Mouse (Mus musculus) intestine, postnatal 0 days (tissue): ENCODE results near the gene Kl. TPM values are rescaled to one million over a fixed set of nuclear protein-coding genes. Genes with fewer than 3 reads are reported as not detected.

Experiments
- ATAC-seq: fragments of 200-750 bp; cut with Nextera tagmentation; 2 replicates; pipeline ENCODE4 v1.8.0; 2017; ENCODE audit warnings: mild to moderate bottlenecking, moderate TSS enrichment, moderate library complexity
- H3K27ac ChIP-seq: fragments of 300-500 bp; sonication (generic); 2 replicates; pipeline ENCODE4 v1.5.1; 2014; ENCODE audit warnings: mild to moderate bottlenecking, low read depth, low read length, moderate library complexity
- H3K27me3 ChIP-seq: fragments of 300-500 bp; sonication (generic); replicated peaks from 2 replicates; pipeline ENCODE4 v1.6.1; 2014; ENCODE audit warnings: low read length, mixed read lengths; ENCODE audit not compliant: control insufficient read depth, insufficient read depth
- H3K36me3 ChIP-seq: fragments of 300-500 bp; sonication (generic); 2 replicates; pipeline ENCODE4 v1.6.1; 2014; ENCODE audit warnings: mild to moderate bottlenecking, moderate library complexity; ENCODE audit not compliant: control insufficient read depth, insufficient read depth
- H3K4me1 ChIP-seq: fragments of 300-500 bp; sonication (generic); replicated peaks from 2 replicates; pipeline ENCODE4 v1.6.1; 2014; ENCODE audit warnings: antibody characterized with exemption, low read length, mixed read lengths; ENCODE audit not compliant: control insufficient read depth, insufficient read depth
- H3K4me2 ChIP-seq: fragments of 300-500 bp; sonication (generic); replicated peaks from 2 replicates; pipeline ENCODE4 v1.6.1; 2014; ENCODE audit warnings: low read depth, mild to moderate bottlenecking, moderate library complexity
- H3K4me3 ChIP-seq: fragments of 300-500 bp; sonication (generic); 2 replicates; pipeline ENCODE4 v1.5.1; 2014; ENCODE audit warnings: low read depth, low read length
- H3K9ac ChIP-seq: fragments of 300-500 bp; sonication (generic); 2 replicates; pipeline ENCODE4 v1.6.1; 2014; ENCODE audit warnings: mild to moderate bottlenecking, low read depth, low read length
- H3K9me3 ChIP-seq: fragments of 300-500 bp; sonication (generic); 2 replicates; pipeline ENCODE4 v1.6.1; 2016; ENCODE audit warnings: mixed run types; ENCODE audit not compliant: control insufficient read depth
- CTCF ChIP-seq: sonication (generic); IDR thresholded peaks from 2 replicates; pipeline ENCODE4 v1.5.1; 2016; ENCODE audit warnings: low read depth, mild to moderate bottlenecking, control low read depth, antibody characterized with exemption, moderate library complexity
- WGBS: fragments of 180-500 bp; shearing (Covaris S2); extraction: QIAGEN DNeasy Blood & Tissue Kit; methylation state at CpG from one replicate; pipeline ENCODE4 v1.1.7; 2014; 5-methylcytosine and 5-hydroxymethylcytosine counted together
- polyA plus RNA-seq: library from polyadenylated mRNA; unstranded; fragments of >200 nt; fragmentation: Nextera tagmentation; extraction: Ambion mirVana; gene quantifications from 2 replicates; pipeline ENCODE4 v1.2.1, GENCODE M21; 2015

Gene Kl
- polyA plus RNA-seq, 1 experiment from 2014 or later = 0.07 TPM

- Histone ChIP-seq H3K27me3 (no peaks in the 10 kb centered on the region), H3K27ac (no peak overlapping the region), H3K4me2 (no peak overlapping the region), H3K4me3 (no peak overlapping the region), H3K9ac (no peak overlapping the region), H3K4me1 (no peaks in the 10 kb centered on the region), H3K36me3 (no peaks in the 10 kb centered on the region), H3K9me3 (no peaks in the 10 kb centered on the region)
- 78% methylated on average over 13 of the region's 13 CpGs for WGBS
- no peak for ATAC-seq
- TF ChIP-seq CTCF = no peak
Measured at GRCm38 (mm10) chr5:151020031-151020820, 67.8 kb downstream of the Kl start.

GRCm38 (mm10) chr5:151020831-151021230, 68.4 kb downstream of the Kl start:
- H3K36me3 ChIP-seq = no peaks in the 10 kb centered on the region
- no peak for TF ChIP-seq CTCF

GRCm38 (mm10) chr5:151022026-151022425, 69.6 kb downstream of the Kl start:
- TF ChIP-seq CTCF = no peak
- Histone ChIP-seq H3K9ac (no peak overlapping the region), H3K4me2 (no peak overlapping the region), H3K9me3 (no peaks in the 10 kb centered on the region), H3K4me3 (no peak overlapping the region), H3K4me1 (no peaks in the 10 kb centered on the region), H3K36me3 (no peaks in the 10 kb centered on the region), H3K27me3 (no peaks in the 10 kb centered on the region), H3K27ac (no peak overlapping the region)
- 81% methylated on average over 7 of the region's 7 CpGs for WGBS
- no peak for ATAC-seq

More at GRCm38 (mm10) chr5:151020831-151021230, 68.4 kb downstream of the Kl start:
- no peak overlapping the region for H3K4me2 ChIP-seq
- H3K9me3 ChIP-seq = no peaks in the 10 kb centered on the region
- no peak overlapping the region for H3K27ac ChIP-seq
- no peaks in the 10 kb centered on the region for H3K4me1 ChIP-seq
- no peak for ATAC-seq
- H3K27me3 ChIP-seq = no peaks in the 10 kb centered on the region
- H3K9ac ChIP-seq = no peak overlapping the region
- H3K4me3 ChIP-seq = no peak overlapping the region
- 74% methylated on average over 14 of the region's 14 CpGs for WGBS

GRCm38 (mm10) chr5:151022939-151023338, 70.5 kb downstream of the Kl start:
- WGBS = 44% methylated on average over 1 of the region's 1 CpGs
- no peak for ATAC-seq
- Histone ChIP-seq H3K4me3 (no peak overlapping the region), H3K36me3 (no peaks in the 10 kb centered on the region), H3K27ac (no peak overlapping the region), H3K9ac (no peak overlapping the region), H3K9me3 (no peaks in the 10 kb centered on the region), H3K4me2 (no peak overlapping the region), H3K4me1 (no peaks in the 10 kb centered on the region), H3K27me3 (no peaks in the 10 kb centered on the region)
- TF ChIP-seq CTCF = no peak

GRCm38 (mm10) chr5:151023461-151023860, 71.1 kb downstream of the Kl start:
- 27% methylated on average over 8 of the region's 8 CpGs for WGBS
- Histone ChIP-seq H3K9me3 (no peaks in the 10 kb centered on the region), H3K36me3 (no peaks in the 10 kb centered on the region), H3K27me3 (no peaks in the 10 kb centered on the region), H3K27ac (no peak overlapping the region), H3K4me3 (no peak overlapping the region), H3K4me1 (no peaks in the 10 kb centered on the region), H3K4me2 (no peak overlapping the region), H3K9ac (no peak overlapping the region)
- no peak for ATAC-seq
- no peak for TF ChIP-seq CTCF

- no peak overlapping the region for H3K27ac ChIP-seq
- no peak overlapping the region for H3K4me2 ChIP-seq
- no peak for TF ChIP-seq CTCF
- H3K9ac ChIP-seq = no peak overlapping the region
- no peak overlapping the region for H3K4me3 ChIP-seq
- H3K9me3 ChIP-seq = no peaks in the 10 kb centered on the region
- 61% methylated on average over 2 of the region's 2 CpGs for WGBS
- no peaks in the 10 kb centered on the region for H3K27me3 ChIP-seq
- no peaks in the 10 kb centered on the region for H3K4me1 ChIP-seq
- ATAC-seq = no peak
- no peaks in the 10 kb centered on the region for H3K36me3 ChIP-seq
Measured at GRCm38 (mm10) chr5:151024483-151024882, 72.1 kb downstream of the Kl start.
